Mouse (Mus musculus) embryo, embryonic 10.5 days (tissue): ENCODE results near the gene Rab11fip4.

Experiments used
- DNase-seq: peaks from one replicate; pipeline ENCODE4 v3.0.0-alpha.2; 2015; ENCODE audit warnings: low spot score

Rab11fip4 gene

GRCm38 (mm10) chr11:79740740-79741512 is 149.9 kb downstream of the Rab11fip4 start:
- no peak for DNase-seq

GRCm38 (mm10) chr11:79746552-79747102 is 155.6 kb downstream of the Rab11fip4 start:
- no peak for DNase-seq
